Mouse (Mus musculus) c-Kit-negative CD71-positive TER-119-positive erythroid progenitor cells, embryonic 14.5 days (primary cell): ENCODE measurements around the gene Rbm28.
"Not testable (repeated sequence)": the region's sequence is repeated elsewhere in the genome, so short reads cannot be mapped to it uniquely, and the experiment has no call there.

Experiments used
- DNase-seq: peaks from one replicate; pipeline ENCODE4 v3.0.0-alpha.2; 2013; ENCODE audit warnings: low read depth, low spot score

Rbm28 gene

DNA sequence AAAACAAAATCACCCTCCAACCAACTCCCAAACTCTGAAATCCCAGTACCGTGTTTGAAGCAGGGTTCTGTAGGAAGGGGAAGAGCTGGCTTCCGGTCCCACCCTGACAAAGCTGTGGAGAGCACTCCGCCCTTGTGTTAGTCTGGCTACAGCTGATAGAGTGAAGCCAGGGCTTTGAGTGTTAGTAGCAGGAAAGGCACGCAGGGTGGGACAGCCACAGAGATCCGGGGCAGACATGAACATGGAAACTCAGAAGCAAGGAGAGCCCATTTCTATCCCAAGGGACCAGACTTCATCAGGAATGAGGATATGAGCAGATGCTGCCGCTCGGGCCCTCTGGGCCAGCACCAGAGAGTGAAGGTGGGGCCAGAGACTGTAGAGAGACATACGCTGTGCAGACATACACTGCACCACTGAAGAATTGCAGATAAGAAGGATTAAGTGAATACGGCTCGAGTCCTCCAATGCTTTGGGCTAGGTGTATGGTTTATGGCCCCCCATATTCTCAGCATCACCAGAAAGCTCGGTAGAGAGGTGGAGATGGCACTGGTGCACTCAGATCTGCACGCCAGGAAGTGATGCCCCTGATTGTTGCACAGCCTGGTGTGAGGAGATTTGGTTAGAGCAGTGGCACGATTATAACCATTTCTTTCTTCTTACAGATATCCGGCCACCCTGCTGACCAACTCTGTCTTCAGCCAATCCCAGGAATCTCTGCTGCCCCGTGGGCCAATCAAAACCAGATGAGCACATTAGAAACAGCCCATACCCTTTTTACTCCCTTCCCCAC, 29.4 kb upstream of the Rbm28 start:
- DNase-seq = no peak

DNA sequence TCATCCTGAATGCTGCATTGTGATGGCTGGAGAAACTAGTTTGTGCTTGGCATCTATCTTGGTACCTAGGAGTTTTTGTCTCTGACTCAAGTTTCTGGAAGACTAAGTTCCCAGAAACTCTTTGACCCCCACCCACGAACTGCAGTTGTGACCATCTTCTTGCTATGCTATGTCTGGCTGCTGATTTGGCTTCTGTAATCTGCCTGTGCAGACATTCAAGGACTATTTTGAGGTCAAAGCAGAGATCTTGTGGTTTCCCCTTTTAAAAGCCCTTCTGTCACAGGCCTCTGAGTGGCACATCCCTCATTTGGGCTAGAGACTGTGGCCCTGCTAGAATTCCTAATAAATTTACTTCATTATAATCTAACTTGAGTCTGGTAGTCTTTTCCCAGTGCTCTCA, 23.1 kb upstream of the Rbm28 start:
- DNase-seq = no peak

DNA sequence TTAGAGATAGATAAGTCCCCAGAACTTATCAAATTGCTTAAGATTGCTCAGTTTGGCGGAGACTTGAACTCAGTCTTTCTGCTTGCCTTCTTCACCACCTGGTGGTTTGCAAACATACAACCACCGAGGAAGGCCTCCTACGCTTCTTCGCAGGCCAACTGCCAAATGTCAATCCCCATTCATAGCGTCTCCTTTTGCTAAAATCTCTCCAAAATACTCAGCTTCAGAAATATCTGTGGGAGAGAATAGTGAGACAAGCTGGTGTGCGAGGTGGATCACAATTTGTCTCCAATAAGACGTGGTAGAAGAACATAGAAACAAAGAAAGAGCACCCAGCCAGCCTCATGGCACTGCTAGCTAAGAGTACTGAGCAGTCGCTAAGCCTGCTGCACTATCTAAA, 15.0 kb upstream of the Rbm28 start:
- DNase-seq = no peak

DNA sequence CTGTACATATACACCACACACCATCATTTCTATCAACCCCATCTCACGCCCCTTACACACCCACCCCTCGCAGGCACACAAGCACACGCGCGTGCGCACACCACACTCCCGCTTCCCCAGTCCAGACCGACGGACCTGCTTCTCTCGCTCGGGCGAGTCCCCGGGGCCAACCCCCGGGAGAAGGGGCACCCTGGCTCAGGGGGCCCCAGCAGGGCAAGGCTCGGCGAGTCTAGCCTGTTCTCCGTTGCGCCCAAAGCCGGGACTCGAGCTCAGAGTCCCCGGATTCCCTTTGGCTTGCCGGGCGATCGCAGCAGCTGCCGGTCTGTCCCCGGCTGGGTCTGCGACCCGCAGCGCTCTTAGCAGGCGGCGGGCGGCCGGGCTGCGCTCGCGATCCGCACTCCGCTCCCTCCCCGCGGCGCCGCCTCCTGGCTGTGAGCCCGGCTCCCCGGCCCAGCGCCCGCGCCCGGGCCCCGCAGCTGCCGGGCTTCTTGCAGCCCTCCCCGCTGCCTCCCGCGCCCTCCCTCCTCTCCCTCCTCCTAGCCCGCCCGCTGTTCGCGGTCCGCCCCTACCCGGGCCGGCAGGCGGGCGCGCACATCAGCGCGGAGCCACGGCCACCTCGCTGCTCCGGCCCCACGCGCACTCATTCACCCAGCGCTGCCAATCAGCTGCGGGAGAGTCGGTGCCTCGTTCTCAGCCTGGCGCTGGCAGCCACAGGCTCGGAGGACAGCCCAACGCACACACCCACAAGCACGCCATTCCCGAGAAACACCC, 14.3 kb upstream of the Rbm28 start, which contains the start of gene Prrt4:
Gene Prrt4 (minus strand): TSS at position 697 of the 771 bp plus-strand sequence.
- no peak for DNase-seq

DNA sequence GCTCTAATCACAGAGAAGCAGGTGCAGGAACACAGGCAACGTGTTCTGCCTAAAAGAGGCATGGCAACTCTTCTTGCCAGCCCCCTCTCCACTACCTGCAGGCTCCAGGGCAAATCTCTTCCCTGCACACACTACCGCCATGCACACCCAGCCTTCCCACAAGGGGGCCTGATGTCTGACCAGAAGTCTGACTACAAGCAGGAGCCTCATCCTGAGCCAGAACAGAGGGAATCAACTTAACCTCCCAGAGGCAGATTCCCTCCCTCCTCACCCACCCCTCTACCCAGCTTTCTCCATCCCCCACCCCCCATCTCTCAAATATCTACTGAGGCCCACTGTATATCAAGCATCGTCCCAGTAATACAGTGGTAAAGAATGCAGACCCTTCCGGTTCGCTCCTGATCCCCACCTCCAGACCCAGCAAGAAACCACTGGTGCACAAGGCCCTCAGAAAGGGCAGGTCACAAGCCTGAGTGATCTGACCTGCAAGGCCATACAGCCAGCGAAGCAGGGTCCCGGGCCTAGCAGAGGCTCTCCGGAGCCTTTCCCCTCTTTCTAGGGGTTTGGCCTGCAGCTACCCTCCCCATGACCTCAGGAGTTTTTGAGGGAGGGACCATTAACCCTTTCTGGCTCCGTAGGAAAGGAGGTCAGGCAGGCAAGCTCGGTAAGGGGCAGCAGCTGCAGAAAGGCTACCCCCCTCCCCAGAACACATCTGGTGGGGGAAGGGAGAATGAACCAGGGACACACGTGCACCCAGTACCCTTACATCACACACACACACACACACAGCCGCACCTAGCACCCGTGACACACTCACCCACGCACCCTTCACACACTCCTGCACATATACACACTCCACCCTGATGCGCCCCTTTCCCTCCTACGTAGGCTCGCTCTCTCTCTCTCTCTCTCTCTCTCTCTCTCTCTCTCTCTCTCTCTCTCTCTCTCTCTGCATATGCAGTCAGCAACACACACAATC, 13.4 kb upstream of the Rbm28 start:
- DNase-seq = no peak

DNA sequence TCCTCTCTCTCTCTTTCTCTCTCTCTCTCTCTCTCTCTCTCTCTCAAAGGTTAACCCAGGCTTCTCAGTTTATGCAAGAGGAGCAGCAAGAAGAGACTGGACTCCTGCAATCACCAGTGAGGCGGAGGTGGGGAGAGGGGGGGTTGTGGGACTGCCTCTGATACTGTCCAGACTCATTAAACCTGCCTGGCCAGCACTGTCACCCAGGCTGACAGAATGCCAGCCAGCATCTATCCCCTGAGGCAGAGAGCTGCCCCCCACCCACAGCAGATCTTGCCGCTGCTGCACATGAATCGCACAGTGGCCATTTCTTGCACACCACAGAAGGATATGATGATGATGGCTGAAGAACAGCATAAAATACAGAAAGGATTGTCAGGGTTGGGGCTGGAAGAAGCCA, 10.3 kb upstream of the Rbm28 start:
- DNase-seq = no peak

DNA sequence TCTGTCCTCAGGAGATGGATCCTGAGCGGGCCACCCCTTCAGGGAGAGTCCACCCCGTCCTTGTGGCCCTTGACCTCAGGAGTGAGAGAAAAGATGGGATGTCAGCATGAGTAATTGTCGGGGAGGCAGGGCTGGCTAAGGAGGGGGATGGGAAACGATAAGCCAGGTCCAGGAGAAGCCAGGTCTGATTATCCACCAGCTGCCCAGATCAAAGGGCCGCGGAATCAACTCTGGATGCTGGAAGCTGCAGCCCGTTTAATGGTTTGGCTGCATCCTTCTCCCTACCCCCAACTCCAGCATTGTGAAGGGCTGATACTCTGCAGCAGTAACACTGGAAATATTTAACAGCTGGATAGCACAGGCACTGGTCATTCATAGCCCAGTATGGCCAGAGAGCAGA, 9.6 kb upstream of the Rbm28 start:
- no peak for DNase-seq

DNA sequence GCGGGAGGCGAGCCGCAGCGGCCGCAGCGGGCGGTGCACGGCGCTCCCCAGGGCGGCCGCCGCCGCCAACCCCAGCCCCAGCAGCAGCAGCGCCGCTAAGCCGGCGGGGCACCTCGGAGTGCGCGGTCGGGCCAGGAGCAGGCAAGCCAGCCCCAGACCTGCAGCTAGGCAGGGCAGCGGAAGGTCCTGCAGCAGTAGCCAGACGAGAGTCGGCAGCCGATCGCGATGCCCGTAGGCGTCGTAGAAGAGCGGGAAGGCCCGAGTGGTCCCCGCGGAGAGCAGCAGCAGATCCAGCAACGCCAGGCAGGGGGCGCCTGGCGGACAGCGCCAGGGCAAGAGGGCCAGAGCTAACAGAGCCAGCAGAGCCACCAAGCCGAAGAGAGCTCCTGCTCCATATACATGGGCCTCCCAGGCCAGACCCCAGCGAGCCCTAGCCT, 6.2 kb upstream of the Rbm28 start:
- no peak for DNase-seq

DNA sequence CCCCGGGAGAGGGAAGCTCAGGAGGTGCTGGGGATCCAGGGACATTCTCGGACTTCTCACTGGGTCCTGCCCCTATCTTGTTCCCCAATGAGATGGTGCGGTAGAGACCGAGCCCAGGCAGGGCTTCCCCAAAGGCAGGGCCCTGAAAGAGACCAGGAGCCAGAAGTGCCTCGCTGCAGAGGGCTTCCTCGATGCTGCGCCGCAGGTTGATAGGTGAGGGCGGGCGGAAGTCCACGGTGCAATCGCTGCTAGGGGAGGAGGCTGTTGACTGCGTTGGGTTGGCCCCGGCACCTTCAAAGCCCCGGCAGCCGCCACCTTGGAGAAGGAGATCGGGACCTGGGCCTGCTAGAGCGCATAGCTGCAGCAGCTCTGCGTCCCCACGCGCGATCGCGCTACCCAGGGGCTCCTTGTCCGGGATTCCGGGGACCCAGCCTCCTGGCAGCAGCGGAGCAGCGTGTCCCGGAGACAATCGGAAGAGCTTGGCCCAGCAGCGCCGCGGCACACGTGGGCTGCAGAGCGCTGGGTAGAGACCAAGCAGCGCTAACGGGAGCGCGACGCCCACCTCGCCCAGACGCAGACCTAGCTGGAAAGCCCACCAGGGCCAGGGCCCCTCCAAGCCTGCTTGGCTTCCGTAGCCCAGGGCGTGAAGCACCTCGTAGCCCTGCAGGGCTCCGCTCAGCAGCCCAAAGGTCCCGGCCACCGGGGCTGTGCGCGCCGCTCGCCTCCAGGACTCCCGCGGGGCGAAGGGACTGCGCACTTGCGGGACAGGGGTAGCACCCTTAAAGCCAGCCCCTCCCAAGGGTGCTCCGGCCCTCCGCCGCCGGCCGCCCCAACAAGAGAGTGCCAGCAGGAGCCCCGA, 5.5 kb upstream of the Rbm28 start:
- DNase-seq = no peak

DNA sequence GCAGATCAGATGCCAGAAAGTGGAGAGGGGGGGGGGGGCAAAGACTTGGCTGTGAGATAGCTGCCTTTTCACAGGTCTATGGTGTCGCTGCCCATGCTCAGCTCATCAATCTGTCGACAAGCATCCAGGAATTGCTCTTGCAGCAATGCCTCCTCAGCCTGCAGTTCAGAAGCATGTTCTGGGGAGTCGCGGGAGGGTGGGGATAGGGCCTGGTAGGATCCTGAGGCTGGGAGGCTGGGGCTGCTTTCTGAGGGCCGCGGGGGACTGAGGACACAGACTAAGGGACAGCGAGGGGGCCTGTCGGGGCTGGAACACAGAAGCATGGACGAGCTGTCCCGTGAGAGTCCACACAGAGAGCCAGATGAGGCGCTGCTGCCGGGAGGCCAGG, 4.9 kb upstream of the Rbm28 start:
- DNase-seq = no peak

DNA sequence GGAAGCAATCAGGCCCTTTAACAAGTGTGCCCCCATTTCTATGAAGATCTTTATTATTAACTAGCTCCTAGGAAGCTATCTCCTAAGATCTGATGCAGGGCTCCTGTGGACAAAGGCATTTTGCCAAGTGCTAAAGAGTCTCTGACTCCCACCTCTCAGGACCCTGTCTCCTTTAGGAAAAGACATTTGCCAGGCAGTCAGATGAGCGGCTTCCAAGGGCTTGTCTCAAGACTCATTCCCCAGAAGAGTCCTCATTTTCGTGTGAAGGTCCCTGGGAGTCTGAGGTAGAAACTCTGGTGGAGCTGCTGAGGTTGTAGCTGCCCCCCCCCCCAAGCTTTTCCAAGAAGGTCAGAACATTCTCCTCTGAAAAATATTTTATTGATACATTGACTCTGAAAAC, 4.1 kb upstream of the Rbm28 start:
- no peak for DNase-seq

DNA sequence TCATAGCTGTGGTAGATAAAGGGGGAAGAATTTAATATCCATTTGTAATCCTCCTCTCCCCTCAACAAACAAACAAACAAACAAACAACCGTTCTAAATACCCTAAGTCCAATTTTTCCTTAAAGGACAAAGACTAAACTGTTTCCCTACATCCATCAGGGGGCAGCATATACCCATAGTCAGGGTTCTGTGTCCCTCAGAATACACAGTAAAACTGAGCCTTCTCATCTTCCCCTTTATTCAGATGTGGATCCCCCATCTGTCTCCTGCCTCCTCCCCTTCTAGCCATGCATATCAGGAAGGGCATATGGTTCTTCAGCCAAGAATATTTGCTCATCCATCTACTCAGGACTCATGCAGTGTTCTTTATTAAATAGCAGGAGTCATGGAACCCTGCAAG, 1.4 kb upstream of the Rbm28 start:
- no peak for DNase-seq

DNA sequence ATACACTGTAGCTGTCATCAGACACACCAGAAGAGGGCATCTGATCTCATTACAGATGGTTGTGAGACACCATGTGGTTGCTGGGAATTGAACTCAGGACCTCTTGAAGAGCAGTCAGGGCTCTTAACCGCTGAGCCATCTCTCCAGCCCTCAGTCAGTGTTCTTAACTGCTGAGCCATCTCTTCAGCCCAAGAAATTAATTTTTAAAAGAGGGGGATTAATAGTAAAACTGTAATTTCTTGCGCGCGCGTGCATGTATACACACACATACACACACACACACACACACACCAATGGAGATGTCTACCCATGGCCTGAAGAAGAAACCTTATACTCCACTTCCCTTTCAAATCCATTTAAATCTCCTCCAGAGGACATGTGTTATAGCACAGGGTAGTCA, 3.5 kb downstream of the Rbm28 start:
- not testable (repeated sequence) for DNase-seq

DNA sequence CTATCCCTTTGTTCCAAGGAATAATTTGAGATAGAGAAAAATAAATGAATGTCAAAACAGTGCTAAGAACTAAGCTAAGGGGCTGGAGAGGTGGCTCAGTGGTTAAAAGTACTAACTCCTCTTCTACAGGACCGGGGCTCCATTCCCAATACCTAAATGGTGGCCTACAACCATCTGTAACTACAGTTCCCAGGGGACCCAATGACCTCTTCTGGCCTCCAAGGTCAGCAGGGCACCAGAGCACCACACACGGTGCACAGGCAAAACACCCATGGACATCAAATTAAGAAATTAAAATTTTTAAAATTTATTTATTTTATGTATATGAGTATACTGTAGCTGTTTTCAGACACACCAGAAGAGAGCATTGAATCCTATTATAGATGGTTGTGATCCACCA, 4.0 kb downstream of the Rbm28 start:
- no peak for DNase-seq

DNA sequence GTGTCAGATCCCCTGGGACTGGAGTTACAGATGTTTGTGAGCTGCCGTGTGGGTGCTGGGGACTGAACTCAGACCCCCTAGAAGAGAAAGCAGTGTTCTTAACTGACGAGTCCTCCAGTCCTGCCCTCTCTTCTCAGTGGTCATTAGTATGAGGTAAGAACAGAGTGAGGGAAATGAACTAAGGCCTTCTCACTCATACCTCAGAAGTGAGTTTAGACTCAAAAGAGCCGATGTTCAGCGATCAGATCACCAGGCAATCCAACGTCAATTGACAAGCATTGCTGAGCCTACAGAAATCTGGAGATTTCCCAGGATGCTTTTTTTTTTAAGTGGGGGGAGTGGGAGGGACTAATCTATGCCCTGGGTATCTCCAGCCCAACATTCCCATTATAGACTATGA, 8.5 kb downstream of the Rbm28 start:
- DNase-seq = no peak

DNA sequence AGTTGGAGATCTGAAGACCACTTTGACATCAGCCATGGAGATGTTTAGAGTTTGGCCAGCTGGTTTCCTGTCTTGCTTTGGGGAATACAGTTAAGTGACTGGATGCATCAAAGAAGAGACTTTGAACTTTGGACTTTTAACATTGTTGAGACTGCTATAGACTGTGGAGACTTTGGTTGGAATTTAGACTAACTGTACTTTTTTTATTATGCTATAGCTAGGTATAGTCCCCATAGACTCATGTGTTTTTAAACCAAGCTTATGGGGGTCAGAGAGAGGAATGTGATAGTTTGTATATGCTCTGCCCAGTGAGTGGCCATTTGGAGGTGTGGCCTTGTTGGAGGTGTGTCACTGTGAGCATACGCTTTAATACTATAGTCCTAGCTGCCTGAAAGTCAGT, 14.8 kb downstream of the Rbm28 start:
- no peak for DNase-seq

DNA sequence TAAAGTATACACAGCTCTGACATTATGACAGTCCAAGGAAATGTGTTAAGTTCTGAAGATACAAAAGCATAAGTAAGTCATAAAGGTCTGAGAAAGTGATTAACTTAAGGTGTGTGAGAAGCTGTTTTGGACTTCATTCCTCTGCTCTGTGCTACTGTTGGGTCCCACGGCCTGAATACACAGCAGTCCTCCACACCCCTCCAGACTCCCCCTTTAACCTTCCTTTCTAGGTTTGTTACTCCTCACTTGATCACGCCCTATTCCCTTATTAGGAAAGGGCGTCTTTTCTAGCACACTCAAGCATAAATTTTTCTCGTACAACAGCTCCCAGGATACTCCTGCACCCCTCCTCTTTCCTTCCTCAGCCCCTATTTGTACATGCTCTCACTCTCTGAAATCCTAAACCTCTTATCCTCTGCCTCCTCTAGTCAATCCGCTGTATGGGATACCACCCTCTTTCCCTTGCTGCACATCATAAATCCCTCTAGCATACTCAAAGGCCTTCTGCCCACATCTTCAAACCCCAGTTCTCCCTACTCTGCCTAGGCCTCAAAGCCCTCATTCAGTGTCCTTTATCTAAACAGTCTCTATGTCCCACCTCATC, 17.3 kb downstream of the Rbm28 start:
- DNase-seq = no peak

DNA sequence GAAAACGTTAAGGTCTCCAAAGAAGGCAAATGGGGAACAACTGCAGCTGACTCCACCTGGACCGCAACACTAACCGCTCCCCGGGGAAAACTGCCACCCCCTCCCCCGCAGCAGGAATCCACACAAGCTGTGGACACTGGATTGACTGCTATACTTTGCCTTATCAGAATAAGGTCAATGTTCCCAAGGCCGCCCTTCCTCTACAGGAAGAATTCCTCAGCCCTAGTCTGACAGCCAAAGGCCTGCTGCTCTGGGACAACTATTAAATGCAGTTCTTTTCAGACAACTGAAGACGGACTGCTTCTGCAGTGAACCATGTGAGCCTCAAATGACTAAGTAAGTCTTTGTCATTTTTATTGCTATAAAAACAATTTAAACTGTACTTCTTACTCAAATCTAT, 18.2 kb downstream of the Rbm28 start:
- no peak for DNase-seq

DNA sequence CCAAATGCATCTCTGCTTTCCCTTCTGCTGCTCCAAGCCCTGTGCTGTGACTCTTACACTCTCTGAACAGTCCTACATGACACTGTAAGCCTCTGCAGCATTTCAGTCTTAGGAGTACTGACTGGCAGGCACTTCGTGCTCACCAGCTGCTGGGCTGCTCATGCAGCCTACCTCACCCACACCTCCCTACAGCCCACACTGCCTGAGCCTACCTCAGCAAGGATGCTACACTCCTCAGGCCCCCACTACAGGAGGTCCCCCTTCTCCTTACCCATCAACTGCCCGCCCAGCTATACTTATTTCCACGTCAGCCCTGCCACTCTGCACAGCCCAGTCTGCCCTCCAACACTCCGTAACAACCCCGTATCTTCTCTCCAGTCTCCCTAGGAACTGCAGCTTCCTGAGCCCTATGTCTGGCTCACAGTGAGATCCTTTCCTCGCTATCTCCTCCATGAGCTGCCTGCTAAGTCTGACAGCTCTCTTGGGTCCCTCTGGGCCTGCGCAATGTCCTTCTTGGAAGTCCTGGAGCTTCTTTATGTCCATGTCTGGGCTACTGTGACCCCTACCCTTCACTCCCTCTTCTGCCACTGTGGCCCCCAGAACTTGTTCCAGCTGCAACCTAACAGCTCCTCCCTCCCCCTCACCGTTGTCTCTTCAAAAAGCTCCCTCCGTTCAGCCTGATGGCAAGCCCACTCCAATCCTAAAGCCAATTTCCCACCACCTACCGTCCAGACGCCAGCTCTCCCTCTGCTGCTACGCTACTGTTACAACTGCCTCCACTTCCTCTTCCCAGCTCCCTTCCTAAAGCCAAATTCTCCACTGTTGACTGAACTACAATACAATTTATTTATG, 19.1 kb downstream of the Rbm28 start:
- DNase-seq = no peak

DNA sequence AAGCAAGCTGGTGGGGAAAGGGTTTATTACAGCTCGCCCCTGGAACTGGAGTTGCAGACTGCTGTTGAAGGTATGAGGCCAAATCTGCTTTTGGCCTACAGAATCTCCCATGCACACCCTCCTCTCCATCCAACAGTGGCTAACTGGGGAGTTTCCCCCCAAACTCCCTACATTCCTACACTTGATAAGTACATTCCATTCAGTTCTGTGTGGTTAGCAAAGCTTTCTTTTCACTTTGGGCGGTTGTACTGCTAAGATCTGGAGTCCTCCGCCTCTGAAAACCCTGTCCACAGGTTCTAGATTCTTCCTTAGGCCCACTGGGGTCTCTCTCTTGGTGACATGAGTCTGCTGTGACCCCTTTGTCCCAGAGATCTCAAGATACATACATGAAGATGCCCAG, 19.8 kb downstream of the Rbm28 start:
- no peak for DNase-seq
